Mouse (Mus musculus) midbrain, postnatal 0 days (tissue): ENCODE data around the gene Birc2. TPM values are rescaled to one million over a fixed set of nuclear protein-coding genes. Genes with fewer than 3 reads are reported as not detected.
"Not testable (repeated sequence)": the region's sequence is repeated elsewhere in the genome, so short reads cannot be mapped to it uniquely, and the experiment has no call there.

Source experiments
- ATAC-seq: fragments of 200-750 bp; cut with Nextera tagmentation; 2 replicates; pipeline ENCODE4 v1.8.0; 2017; ENCODE audit warnings: moderate number of reproducible peaks, mild to moderate bottlenecking, moderate TSS enrichment, moderate library complexity; ENCODE audit not compliant: low FRiP score
- DNase-seq: peaks from one replicate; pipeline ENCODE4 v3.0.0-alpha.2; 2015; ENCODE audit warnings: low spot score
- H3K27ac ChIP-seq: fragments of 300-500 bp; sonication (generic); 2 replicates; pipeline ENCODE4 v1.5.1; 2014; ENCODE audit warnings: low read depth, mild to moderate bottlenecking, low read length, mixed read lengths
- H3K27me3 ChIP-seq: fragments of 300-500 bp; sonication (generic); 2 replicates; pipeline ENCODE4 v1.6.1; 2014; ENCODE audit warnings: low read length, control low read depth, mixed read lengths; ENCODE audit not compliant: insufficient read depth
- H3K36me3 ChIP-seq: fragments of 300-500 bp; sonication (generic); 2 replicates; pipeline ENCODE4 v1.6.1; 2014; ENCODE audit warnings: low read length, control low read depth, mixed read lengths; ENCODE audit not compliant: insufficient read depth
- H3K4me1 ChIP-seq: fragments of 300-500 bp; sonication (generic); 2 replicates; pipeline ENCODE4 v1.6.1; 2014; ENCODE audit warnings: mild to moderate bottlenecking, control low read depth, antibody characterized with exemption, low read length, mixed read lengths; ENCODE audit not compliant: insufficient read depth
- H3K4me2 ChIP-seq: fragments of 300-500 bp; sonication (generic); 2 replicates; pipeline ENCODE4 v1.6.1; 2014; ENCODE audit warnings: low read depth, mild to moderate bottlenecking, low read length, mixed read lengths; ENCODE audit not compliant: poor library complexity, severe bottlenecking
- H3K4me3 ChIP-seq: fragments of 300-500 bp; sonication (generic); 2 replicates; pipeline ENCODE4 v1.5.1; 2014; ENCODE audit warnings: low read depth, mild to moderate bottlenecking, low read length, moderate library complexity
- H3K9ac ChIP-seq: fragments of 300-500 bp; sonication (generic); replicated peaks from 2 replicates; pipeline ENCODE4 v1.6.1; 2014; ENCODE audit warnings: mild to moderate bottlenecking, low read length, moderate library complexity, mixed read lengths; ENCODE audit not compliant: poor library complexity, severe bottlenecking
- H3K9me3 ChIP-seq: fragments of 300-500 bp; sonication (generic); 2 replicates; pipeline ENCODE4 v1.6.1; 2016; ENCODE audit warnings: low read length, control low read depth
- CTCF ChIP-seq: IDR thresholded peaks from 2 replicates; pipeline ENCODE4 v1.5.1; 2016; ENCODE audit warnings: antibody characterized with exemption, mild to moderate bottlenecking
- WGBS: fragments of 180-500 bp; shearing (Covaris S2); extraction: QIAGEN DNeasy Blood & Tissue Kit; methylation state at CpG from one replicate; pipeline ENCODE4 v1.1.7; 2014; 5-methylcytosine and 5-hydroxymethylcytosine counted together
- polyA plus RNA-seq: library from polyadenylated mRNA; unstranded; fragments of >200 nt; fragmentation: Nextera tagmentation; extraction: Ambion mirVana; gene quantifications from 2 replicates; pipeline ENCODE4 v1.2.1, GENCODE M21; 2015
- total RNA-seq: library from RNA; depleted of rRNA; stranded (reverse); fragments of >200 nt; gene quantifications from 2 replicates; pipeline ENCODE4 v1.2.3, GENCODE M21; 2014

Birc2 gene
- total and polyA plus RNA-seq, 2 experiments from 2014 or later, result 28.0 to 37.7 TPM

DNA sequence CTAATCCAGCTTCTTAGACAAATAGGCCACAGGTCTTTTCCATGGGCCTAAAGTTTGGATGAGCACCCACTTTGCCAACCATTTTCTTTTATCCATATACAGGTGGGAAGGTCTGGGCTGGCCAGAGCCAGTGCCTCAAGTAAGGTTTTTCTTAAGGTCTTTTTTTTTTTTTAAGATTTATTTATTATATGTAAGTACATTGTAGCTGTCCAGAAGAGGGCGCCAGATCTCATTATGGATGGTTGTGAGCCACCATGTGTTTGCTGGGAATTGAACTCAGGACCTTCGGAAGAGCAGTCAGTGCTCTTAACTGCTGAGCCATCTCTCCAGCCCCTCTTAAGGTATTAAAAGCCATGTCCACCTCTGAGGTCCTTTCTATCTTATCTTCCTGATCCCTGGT lies 30.1 kb upstream of the Birc2 start:
- not testable (repeated sequence) for ATAC-seq, H3K9ac ChIP-seq, H3K4me3 ChIP-seq, H3K4me1 ChIP-seq, H3K27me3 ChIP-seq, H3K9me3 ChIP-seq, H3K36me3 ChIP-seq, H3K27ac ChIP-seq, DNase-seq, H3K4me2 ChIP-seq
- 89% methylated on average over 2 of the region's 2 CpGs for WGBS
- 0 out of 2 replicates have a peak, but pooled peaks have one; percentile 8 for TF ChIP-seq CTCF

DNA sequence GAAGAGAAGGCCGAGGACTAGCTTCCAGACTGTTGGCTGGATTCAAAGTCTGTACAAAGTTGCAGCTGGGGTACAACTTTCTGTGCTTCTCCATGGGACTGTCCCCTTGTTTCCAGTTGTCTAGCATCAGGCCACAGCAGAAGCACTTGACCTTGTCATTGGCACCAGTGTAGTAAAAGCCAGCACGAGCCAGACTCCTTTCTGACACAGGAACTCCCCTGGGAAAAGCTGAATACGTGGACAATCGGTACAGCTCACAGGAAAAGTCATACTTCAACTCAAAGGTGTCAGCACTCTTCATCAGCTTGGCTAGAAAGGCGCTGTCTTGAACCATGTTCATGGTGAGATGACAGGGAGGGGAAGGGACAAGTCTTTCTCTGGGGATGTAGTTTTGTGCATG lies 24.1 kb upstream of the Birc2 start:
- H3K4me3 ChIP-seq, result no peak overlapping the region
- H3K9me3 ChIP-seq, result no peaks in the 10 kb centered on the region
- DNase-seq (no peak), ATAC-seq (no peak)
- no peak overlapping the region for H3K9ac ChIP-seq
- no peak for TF ChIP-seq CTCF
- no peak overlapping the region for H3K27ac ChIP-seq
- H3K36me3 ChIP-seq, result no peaks in the 10 kb centered on the region
- H3K4me1 ChIP-seq, result no peaks in the 10 kb centered on the region
- no peaks in the 10 kb centered on the region for H3K27me3 ChIP-seq
- 87% methylated on average over 5 of the region's 5 CpGs for WGBS
- H3K4me2 ChIP-seq, result no peak overlapping the region

DNA sequence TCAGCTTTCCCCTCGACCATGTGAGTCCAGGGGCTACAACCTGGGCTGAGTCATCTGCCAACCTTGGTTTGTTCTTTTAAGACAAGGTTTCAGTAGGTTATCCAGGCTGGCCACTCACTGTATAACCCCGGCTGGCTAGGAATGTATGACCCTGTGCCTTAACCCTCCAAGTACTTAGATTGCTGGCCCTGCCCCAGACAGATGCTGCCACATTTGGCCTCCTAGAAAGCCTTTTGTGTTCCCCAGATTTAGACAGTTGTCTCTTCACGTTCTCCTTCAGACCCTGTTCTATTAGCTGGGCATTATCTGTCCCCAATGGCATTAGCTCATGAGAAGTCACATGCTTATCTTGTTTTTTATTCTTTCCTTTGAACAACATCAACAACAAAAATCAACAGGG lies 19.0 kb upstream of the Birc2 start:
- ATAC-seq (no peak), DNase-seq (no peak)
- WGBS, result 70% methylated on average over 3 of the region's 3 CpGs

DNA sequence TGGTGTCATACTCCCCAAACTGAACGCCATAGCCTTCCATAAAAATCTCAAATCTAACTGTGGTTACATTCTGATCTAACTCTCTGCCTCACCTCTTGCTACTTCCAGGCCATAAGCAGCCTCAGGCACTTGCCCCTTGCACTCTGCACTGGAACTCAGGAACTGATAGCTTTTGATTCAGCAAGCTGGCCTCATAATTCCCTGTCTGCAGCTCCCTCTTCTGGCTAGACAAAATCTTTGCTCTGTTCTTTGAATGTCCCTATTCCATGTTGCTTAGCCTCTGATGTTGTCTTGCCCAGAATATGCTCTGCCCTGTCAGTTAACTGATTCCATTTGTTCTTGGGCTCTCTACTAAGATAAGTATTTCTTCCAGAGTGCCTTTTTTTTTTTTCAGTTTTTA lies 18.5 kb upstream of the Birc2 start:
- H3K27ac ChIP-seq, result no peak overlapping the region
- peak; percentile 33 for DNase-seq
- no peak overlapping the region for H3K9ac ChIP-seq
- no peak overlapping the region for H3K4me3 ChIP-seq
- no peaks in the 10 kb centered on the region for H3K27me3 ChIP-seq
- 36% methylated on average over 1 of the region's 1 CpGs for WGBS
- peak; percentile 65 for TF ChIP-seq CTCF
- H3K36me3 ChIP-seq, result no peaks in the 10 kb centered on the region
- no peak overlapping the region for H3K4me2 ChIP-seq
- no peak for ATAC-seq
- no peaks in the 10 kb centered on the region for H3K9me3 ChIP-seq
- no peaks in the 10 kb centered on the region for H3K4me1 ChIP-seq

More for the DNA sequence above, 19.0 kb upstream of the Birc2 start:
- H3K4me2 ChIP-seq, result no peak overlapping the region
- no peak overlapping the region for H3K9ac ChIP-seq
- no peak overlapping the region for H3K4me3 ChIP-seq
- no peak for TF ChIP-seq CTCF
- H3K4me1 ChIP-seq, result no peaks in the 10 kb centered on the region
- H3K9me3 ChIP-seq, result no peaks in the 10 kb centered on the region
- H3K36me3 ChIP-seq, result no peaks in the 10 kb centered on the region
- H3K27me3 ChIP-seq, result no peaks in the 10 kb centered on the region
- no peak overlapping the region for H3K27ac ChIP-seq

DNA sequence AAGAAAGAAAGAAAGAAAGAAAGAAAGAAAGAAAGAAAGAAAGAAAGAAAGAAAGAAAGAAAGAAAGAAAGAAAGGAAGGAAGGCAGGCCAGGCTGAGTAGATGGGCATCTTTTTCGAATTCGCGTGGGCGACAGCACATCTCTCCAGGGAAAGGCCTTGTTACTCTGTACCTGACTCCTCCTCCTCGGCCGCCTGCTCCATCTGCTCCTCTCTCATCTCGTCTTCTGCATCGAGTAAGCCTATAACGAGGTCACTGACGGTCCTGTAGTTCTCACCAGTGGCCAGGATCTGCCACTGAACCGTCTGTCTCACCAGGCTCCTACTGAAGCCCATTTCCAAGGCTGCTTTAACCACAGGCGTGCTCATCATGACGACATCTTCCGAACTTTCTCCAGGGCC lies 17.3 kb upstream of the Birc2 start:
- not testable (repeated sequence) for H3K27ac ChIP-seq, DNase-seq, H3K4me2 ChIP-seq, ATAC-seq, H3K4me3 ChIP-seq, H3K9me3 ChIP-seq, H3K36me3 ChIP-seq, H3K4me1 ChIP-seq, H3K27me3 ChIP-seq, H3K9ac ChIP-seq
- 67% methylated on average over 14 of the region's 14 CpGs for WGBS

DNA sequence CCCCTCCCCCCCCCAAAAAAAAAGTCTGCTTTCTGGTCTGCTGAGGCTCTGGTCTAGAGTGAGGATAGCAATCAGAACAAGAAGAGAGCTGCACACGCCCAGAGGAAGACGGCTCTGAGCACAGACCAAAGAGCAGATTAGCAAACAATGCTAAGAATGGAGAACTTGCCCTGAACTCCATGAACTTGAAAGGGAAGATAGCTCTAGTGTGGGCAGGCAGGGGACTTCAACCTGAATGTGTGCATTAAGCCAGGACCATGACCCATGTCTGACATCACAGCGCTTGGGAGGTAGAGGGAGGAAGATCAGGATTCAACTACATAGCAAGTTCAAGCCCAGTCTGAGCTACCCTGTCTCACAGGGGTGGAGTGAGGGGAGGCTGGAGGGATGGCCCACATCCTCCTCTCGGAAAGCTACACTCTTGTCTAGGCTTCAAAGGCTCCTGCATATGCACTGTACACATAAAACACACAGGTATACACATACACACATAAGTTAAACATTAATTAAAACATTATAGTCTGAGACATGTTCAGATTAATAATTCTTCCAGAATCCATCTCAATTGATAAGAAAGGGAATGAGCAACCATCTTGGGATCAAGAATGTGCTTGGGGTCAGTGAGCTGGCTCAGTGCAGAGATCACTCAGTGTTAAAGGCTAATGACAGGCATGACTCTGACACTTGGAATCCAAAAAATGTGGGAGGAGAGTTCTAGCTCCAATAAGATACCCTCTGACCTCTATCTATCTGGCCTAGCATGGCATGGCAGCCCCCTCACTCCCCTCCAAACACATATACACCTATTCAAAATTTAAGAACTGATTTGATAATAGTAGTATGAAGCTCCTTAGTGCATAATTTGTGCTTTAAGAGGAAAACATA lies 15.7 kb upstream of the Birc2 start:
- H3K4me3 ChIP-seq, result no peak overlapping the region
- H3K4me1 ChIP-seq, result no peaks in the 10 kb centered on the region
- no peak overlapping the region for H3K27ac ChIP-seq
- no peaks in the 10 kb centered on the region for H3K36me3 ChIP-seq
- WGBS, result 82% methylated on average over 4 of the region's 4 CpGs
- no peaks in the 10 kb centered on the region for H3K9me3 ChIP-seq
- no peaks in the 10 kb centered on the region for H3K27me3 ChIP-seq
- H3K4me2 ChIP-seq, result no peak overlapping the region
- ATAC-seq (no peak), DNase-seq (no peak)
- no peak for TF ChIP-seq CTCF
- no peak overlapping the region for H3K9ac ChIP-seq
